Mouse (Mus musculus) fat pad, adult 2 months (tissue): ENCODE results near the gene S100a11.
"Not testable (repeated sequence)": the region's sequence is repeated elsewhere in the genome, so short reads cannot be mapped to it uniquely, and the experiment has no call there.

Source experiments
- DNase-seq: peaks from one replicate; pipeline ENCODE4 v3.0.0-alpha.2; 2011; ENCODE audit warnings: low read depth, low spot score; ENCODE audit errors: extremely low read depth

The S100a11 gene

DNA sequence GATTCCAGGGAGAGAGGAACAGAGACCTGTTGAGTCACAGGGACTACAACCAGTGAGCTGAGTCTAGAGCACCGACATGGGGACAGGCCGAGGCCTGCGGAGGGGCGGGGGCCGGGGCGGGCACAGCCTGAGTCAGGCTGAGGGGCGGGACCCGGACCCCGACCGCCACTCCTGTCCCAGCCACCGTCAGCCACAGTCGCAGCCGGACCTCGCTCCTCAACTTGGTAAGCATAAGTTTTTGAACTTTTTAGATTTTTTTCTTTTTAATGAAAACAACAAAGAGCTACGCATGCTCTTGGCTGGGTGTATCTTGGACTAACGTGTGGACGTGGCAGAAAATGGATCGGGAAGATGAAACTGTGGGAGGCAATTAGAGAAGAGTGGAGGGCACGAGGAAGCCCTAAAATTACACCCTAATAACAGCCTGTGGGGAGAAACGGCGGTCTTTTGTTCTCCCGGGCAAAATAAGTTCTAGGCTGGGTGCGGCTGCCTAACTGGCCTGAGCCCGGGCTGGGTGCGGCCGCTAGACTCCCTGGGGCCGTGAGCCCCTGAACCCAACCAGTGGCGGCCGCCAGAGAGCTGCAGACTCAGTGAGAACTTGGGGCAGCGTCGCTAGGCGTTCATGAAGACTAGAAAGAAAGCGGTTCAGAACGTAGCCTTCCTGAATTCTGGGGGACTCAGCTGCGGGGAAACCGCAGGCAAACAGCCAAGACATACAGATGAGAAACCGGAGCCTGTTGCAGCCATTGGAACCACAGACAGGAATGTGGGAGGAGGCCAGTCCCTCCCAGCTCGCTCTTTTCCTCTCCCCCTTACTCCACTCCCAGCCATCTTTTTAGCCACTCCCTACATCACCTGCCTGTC lies at the start of gene S100a11:
Gene S100a11 (plus strand): TSS at position 159 of the 864 bp plus-strand sequence.
- DNase-seq, result no peak

DNA sequence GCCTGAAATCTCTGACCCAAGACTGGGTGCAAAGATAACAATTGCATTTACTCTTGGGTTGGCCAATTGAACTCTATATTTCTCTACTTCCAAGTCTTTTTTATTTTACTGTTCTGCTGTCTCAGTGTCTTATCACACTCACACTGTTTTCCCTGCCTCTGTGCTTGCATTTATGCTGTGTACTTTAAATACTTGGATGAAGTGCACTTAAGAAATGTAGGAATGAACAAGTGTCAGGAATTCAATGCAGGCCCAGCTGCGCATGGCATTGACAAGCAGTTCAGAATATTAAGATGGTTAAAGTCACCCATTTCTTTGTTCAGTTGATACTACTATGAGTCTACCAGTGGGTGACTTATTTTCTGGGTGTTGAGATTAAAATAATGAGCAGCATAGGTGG lies 40.2 kb upstream of the S100a11 start:
- no peak for DNase-seq

DNA sequence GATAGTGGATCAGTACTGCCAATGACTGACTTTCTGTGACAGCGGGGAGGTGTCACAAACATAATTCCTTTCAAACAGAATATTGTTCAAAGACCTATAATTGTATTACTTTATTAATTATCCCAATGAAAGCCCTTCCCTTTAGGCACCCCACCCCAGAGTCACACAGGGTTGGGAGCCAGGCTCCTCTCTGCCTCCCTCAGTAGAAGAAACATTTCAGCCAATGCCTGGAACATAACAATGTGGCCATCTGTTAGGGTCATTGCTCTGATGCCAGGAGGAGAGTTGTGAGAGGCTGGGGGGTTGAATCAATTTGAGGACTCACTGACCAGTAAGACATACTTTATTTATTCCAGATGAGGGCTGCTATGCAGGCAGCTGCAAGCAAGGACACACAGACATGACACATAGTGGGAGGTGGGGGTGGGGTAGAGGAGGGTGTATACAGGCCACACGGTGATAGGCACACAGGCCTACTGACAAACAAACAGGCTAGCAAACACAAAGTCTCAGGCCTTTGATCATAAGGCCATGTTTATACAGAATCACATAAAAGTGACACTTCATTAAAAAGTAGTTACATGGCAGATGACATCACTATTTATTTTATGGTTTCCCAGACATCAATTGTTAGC lies 38.2 kb upstream of the S100a11 start:
- DNase-seq, result no peak

DNA sequence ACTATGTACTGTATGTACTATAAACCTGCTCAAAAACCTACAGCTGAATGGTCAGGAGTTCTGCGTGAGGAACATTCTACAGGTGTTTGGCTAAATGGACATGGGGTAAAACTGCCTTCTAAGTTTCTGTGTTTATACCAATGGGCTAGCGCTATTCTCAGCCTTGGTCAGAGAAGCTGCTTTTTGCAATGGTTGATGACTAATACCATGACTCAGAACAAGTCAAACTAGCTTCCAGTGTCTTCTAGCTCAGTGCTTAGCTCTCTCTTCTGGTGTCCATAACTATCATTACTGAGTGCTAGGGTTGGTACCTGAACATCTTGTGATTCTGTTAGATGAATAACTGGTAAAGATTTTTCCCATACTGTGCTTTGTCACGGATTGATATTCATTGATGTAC lies 34.7 kb upstream of the S100a11 start:
- no peak for DNase-seq

DNA sequence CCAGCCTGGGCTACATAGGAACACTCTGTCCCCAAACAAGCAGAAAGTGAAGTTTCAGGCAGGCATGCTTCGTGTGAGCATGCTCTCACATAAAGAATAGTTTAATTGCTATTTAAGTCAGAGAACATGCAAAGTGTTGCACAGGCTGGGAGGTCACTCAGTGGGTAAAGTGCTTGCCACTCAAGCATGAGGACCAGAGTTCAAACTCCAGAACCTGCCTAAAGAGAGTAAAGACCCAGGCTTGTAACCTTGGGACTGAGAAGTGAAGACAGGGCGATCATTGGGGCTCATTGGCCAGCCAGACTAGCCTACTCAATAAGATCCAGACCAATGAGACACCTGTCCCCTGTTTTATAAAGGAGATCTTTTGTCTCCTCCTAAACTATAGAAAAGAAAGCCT lies 31.7 kb upstream of the S100a11 start:
- DNase-seq, result no peak

DNA sequence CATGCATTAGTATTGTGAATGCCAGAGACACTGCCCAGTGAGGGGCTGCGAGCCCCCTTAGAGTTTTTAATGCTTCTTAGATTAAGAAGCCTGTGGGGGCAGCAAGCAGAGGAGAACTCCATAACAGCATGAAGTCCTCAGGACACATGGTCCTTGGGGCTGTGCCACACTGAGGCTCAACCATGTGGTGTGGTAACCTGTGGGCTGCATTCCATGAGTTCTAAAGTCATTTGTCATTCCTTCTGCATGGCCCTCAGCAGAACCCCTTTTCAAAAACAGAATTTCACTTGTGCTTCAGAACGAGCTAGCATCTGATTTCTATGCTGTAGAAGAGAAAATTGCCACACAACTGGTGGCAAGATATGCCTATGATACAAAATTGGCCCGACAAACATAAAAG lies 28.1 kb upstream of the S100a11 start:
- DNase-seq, result no peak

- DNase-seq, result no peak
Observed at GRCm38 (mm10) chr3:93493992-93494391, 26.3 kb upstream of the S100a11 start.

DNA sequence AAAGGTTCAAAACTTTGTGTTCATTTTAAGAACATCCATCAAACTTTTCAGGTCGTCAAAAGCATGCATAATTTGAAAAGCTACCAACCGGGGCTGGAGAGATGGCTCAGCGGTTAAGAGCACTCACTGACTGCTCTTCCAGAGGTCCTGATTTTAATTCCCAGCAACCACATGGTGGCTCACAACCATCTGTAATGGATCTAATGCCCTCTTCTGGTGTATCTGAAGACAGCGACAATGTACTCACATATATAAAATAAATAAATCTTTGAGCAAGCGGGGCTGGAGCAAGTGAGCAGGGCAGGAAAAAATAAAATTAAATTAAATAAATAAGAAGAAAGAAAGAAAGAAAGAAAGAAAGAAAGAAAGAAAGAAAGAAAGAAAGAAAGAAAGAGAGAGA lies 25.5 kb upstream of the S100a11 start:
- not testable (repeated sequence) for DNase-seq

GRCm38 (mm10) chr3:93497131-93497530 lies 23.2 kb upstream of the S100a11 start:
- no peak for DNase-seq

DNA sequence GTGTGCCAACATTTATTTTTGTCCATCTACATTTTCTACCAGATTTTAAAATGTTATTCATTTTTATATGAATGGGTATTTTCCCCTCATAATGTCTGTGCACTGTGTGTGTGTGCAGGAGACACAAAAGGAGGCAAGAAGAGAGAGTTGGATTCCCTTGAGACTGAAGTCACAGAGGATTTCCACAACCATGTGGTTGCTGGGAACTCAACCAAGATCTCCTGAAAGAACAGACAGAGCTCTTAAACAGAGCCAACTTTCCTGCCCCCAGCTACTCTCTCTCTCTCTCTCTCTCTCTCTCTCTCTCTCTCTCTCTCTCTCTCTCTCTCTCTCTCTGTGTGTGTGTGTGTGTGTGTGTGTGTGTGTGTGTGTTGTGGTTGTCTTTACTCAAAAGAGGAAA lies 21.2 kb upstream of the S100a11 start:
- DNase-seq, result no peak

DNA sequence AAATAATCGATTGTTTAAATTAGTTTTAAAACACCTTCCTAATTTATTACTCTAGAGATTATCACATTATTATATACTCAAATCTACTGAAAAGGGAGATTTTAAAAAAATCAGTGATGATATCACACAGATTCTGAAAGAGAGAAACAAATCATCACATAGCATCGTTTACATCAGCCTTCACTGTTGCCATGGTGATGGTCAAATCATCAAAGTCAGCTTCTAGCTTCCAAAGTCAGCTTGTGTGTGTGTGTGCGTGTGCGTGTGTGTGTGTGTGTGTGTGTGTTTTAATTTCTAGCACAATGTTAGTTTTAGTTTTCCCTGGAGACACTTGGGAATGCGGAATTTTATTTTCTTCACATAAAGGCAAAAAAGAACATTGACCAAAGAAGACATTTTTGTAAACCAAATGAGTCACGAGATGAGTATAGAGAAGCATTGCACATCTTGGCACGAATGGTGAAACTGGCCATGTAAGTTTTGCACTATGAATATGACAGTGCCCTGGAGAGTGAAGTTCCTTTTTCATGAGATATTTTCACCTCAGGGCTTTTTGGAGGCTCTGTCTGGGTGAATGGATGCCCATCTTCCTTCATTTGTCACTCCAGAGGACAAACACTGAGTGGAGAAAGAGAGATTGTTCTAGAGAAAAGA lies 15.6 kb upstream of the S100a11 start:
- DNase-seq, result no peak

DNA sequence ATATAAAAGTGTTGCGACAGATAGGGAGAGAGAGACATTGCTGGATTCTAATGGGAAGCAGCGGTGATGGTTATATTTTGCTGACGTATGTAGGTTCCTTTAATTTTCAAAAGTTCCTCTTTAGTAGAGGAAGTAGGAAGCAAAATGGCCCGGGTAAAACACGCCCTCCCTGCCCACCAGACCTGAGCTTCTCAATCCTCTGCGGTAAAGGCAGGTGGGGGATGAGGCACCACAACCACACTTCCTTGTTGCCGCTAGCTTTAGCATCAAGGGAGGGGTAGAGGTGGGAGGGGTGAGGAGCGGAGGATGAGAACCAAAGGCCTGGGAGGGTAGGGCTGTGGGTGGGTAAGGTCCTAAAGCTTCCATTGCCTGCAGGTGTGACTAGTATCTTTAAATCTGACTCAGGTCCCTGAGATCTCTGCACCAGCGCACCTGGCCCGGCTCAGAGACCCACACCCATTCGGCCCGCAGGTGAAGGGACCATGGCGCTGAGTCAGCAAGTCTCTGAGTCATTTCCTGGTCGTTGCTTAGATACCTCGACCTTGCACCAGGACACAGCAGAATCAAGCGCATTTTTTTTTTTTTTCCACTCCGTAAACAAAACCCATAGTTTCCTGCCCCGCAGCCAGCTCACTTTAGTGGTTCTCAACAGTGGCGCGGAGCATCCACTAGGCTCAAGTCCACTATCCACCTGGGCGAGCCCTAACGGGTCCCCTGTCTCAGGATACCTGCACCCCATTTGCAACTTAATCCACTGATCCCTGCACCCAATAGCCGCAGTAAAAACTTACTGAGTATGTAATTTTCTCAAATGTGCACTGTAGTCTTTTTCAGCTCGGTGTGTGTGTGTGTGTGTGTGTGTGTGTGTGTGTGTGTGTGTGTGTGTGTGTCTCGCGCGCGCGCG lies 14.1 kb upstream of the S100a11 start:
- DNase-seq, result no peak

DNA sequence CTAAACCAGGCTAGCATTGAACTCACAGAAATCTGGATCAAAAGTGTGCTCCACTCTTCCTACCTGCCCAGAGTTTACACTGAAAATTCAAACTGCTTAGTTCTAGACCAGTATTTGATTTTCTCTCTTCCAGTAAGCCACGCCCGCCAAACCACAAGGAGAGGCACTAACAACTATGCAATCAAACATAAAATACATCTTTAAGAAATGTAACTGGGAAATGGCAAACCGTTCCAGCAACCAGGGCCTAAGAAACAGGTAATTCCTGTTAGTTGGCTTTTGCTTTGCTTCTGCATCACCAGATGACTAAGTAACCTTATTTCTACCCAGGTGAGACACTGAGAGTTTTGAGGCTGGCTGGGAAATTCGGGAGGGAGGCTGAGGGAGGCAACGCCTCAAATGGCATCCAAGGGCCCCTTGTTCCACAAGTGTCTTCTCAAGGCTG lies 13.4 kb upstream of the S100a11 start:
- peak; percentile 80 for DNase-seq

GRCm38 (mm10) chr3:93509301-93509700 lies 11.0 kb upstream of the S100a11 start:
- no peak for DNase-seq

DNA sequence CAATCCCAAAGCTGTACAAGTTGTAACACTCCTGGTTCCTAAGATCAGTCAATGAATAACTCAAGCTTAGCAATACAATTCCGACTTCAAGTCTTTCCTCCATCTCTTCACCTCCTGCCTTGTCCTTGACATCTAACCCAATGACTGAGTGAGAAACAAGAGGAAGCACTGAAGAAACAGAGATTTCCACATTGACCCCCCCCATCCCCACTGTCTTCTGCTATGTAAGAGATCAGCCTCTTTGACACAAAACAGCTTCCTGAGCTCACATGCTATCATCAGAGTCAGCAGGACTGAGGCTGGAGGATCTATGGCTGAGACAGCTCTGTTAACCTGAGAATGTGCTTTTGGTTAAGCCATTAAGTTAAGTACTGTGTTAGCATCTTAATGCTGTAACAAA lies 9.3 kb upstream of the S100a11 start:
- DNase-seq, result no peak

GRCm38 (mm10) chr3:93511801-93512200 lies 8.5 kb upstream of the S100a11 start:
- DNase-seq, result no peak

DNA sequence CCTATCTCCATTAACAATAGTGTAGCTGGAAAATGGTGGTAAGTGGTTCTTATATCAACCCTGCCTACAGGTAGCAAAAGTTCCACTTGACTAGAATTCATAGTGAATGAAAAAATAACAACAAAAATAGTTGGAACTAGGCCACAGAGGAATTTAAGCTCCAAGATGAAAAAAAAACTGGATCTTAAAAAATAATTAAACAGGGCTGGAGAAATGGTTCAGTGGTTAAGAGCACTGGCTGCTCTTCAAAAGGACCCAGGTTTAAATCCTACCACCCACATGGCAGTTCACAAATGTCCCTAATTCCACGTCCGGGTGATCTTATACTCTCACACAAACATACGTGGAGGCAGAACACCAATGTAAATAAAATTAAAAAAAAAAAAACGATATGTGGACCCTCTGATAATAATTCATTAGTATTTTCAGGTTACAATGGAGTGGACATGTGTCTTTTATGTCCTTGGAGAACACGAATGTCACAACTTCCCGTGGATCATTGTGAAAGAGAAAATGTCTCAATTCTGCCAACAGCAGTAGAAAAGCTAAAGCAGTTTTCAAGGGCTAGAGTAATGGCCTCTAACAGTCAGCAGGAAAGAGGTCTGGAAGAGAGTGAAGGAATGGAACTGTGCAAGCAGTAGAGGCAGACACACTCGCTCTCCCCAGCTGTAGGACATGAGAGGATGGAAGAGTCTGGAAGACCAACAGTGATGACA lies 7.7 kb upstream of the S100a11 start:
- DNase-seq, result no peak

- DNase-seq, result no peak
Observed at GRCm38 (mm10) chr3:93514628-93515027, 5.7 kb upstream of the S100a11 start.

DNA sequence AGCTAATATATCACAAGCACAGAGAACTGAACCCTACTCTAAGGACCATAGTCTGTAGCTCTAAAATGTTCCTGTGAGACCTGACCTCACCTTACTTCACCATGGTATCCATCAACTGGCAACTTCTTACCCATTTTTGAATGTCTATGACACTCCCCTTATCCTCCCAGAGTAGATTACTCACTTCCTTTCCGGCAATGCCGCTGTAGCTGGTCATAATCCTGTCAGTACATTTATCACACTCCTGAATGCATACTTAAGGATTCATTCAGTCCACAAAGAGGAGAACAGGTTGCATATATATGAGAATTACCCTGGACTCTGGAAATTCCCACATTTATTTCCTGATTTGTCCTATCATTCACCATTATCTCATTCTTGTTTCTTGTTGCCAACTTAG lies 2.9 kb upstream of the S100a11 start:
- DNase-seq, result no peak

GRCm38 (mm10) chr3:93519856-93520329 lies 395 bp upstream of the S100a11 start:
- no peak for DNase-seq
